Mouse (Mus musculus) forebrain, embryonic 13.5 days (tissue): ENCODE results near the gene Gm21996. TPM values are rescaled to one million over a fixed set of nuclear protein-coding genes. Genes with fewer than 3 reads are reported as not detected.
"Not testable (repeated sequence)": the region's sequence is repeated elsewhere in the genome, so short reads cannot be mapped to it uniquely, and the experiment has no call there.

ENCODE experiments used
- ATAC-seq: fragments of 200-750 bp; cut with Nextera tagmentation; 2 replicates; pipeline ENCODE4 v1.8.0; 2017
- H3K27ac ChIP-seq: fragments of 300-500 bp; sonication (generic); 2 replicates; pipeline ENCODE4 v1.5.1; 2015; ENCODE audit warnings: inconsistent platforms, mild to moderate bottlenecking, moderate library complexity
- H3K27me3 ChIP-seq: fragments of 300-500 bp; sonication (generic); 2 replicates; pipeline ENCODE4 v1.6.1; 2015; ENCODE audit warnings: mild to moderate bottlenecking, inconsistent platforms
- H3K36me3 ChIP-seq: fragments of 300-500 bp; sonication (generic); 2 replicates; pipeline ENCODE4 v1.6.1; 2015; ENCODE audit warnings: mild to moderate bottlenecking, inconsistent platforms; ENCODE audit not compliant: poor library complexity, severe bottlenecking
- H3K4me1 ChIP-seq: fragments of 300-500 bp; sonication (generic); 2 replicates; pipeline ENCODE4 v1.6.1; 2015; ENCODE audit warnings: inconsistent platforms
- H3K4me2 ChIP-seq: fragments of 300-500 bp; sonication (generic); 2 replicates; pipeline ENCODE4 v1.6.1; 2015; ENCODE audit warnings: inconsistent platforms, mild to moderate bottlenecking, moderate library complexity
- H3K4me3 ChIP-seq: fragments of 300-500 bp; sonication (generic); 2 replicates; pipeline ENCODE4 v1.5.1; 2015; ENCODE audit warnings: mild to moderate bottlenecking, inconsistent platforms
- H3K9ac ChIP-seq: fragments of 300-500 bp; sonication (generic); 2 replicates; pipeline ENCODE4 v1.6.1; 2015; ENCODE audit warnings: mild to moderate bottlenecking, inconsistent platforms
- H3K9me3 ChIP-seq: fragments of 300-500 bp; sonication (generic); replicated peaks from 2 replicates; pipeline ENCODE4 v1.6.1; 2016; ENCODE audit warnings: inconsistent platforms
- WGBS: fragments of 180-500 bp; shearing (Covaris S2); methylation state at CpG from one replicate; pipeline ENCODE4 v1.1.7; 2015; 5-methylcytosine and 5-hydroxymethylcytosine counted together
- polyA plus RNA-seq: library from polyadenylated mRNA; unstranded; fragments of >200 nt; fragmentation: Nextera tagmentation; extraction: Ambion mirVana; gene quantifications from 2 replicates; pipeline ENCODE4 v1.2.1, GENCODE M21; 2015

Gene Gm21996
- not detected in 2 replicates for polyA plus RNA-seq

GRCm38 (mm10) chrY:89745432-89745831 is at the start of gene Gm21996:
Gm21996 (minus strand) TSS chrY:89745532.
- H3K4me3 ChIP-seq, H3K4me2 ChIP-seq, H3K36me3 ChIP-seq, H3K27me3 ChIP-seq, H3K9ac ChIP-seq, ATAC-seq, H3K27ac ChIP-seq, H3K9me3 ChIP-seq, H3K4me1 ChIP-seq: not testable (repeated sequence)
- WGBS: no CpG with 5 or more reads among the region's 7 CpGs
